Mouse (Mus musculus) G1E (cell line): Measurements from ENCODE around the gene Tnik. TPM values are rescaled to one million over a fixed set of nuclear protein-coding genes. Genes with fewer than 3 reads are reported as not detected.

Experiments used
- ATAC-seq: 2 replicates; pipeline ENCODE4 v1.8.0; 2016; ENCODE audit warnings: mild to moderate bottlenecking; ENCODE audit not compliant: insufficient number of reproducible peaks, poor library complexity, low FRiP score, severe bottlenecking; ENCODE audit errors: extremely low read depth
- DNase-seq: peaks from one replicate; pipeline ENCODE4 v3.0.0; 2012; ENCODE audit warnings: low spot score
- H3K27me3 ChIP-seq: 2 replicates; pipeline ENCODE4 v1.6.1; 2012; ENCODE audit warnings: mild to moderate bottlenecking, low read length, inconsistent platforms; ENCODE audit not compliant: insufficient read depth
- H3K36me3 ChIP-seq: replicated peaks from 2 replicates; pipeline ENCODE3; 2012; ENCODE audit warnings: mild to moderate bottlenecking, inconsistent platforms
- H3K4me1 ChIP-seq: 2 replicates; pipeline ENCODE4 v1.6.1; 2012; ENCODE audit warnings: low read depth, low read length, inconsistent platforms, mixed read lengths; ENCODE audit not compliant: insufficient read depth
- H3K4me3 ChIP-seq: 2 replicates; pipeline ENCODE4 v1.5.1; 2012; ENCODE audit warnings: low read depth, mild to moderate bottlenecking, inconsistent platforms, low read length, moderate library complexity, mixed read lengths
- H3K9me3 ChIP-seq: replicated peaks from 2 replicates; pipeline ENCODE4 v1.6.1; 2012; ENCODE audit warnings: inconsistent platforms
- CTCF ChIP-seq: IDR thresholded peaks from 2 replicates; pipeline ENCODE4 v1.5.1; 2012; ENCODE audit warnings: low read depth, low read length, inconsistent platforms, mixed read lengths
- GATA1 ChIP-seq: IDR thresholded peaks from 2 replicates; pipeline ENCODE4 v1.6.1; 2012; ENCODE audit warnings: borderline replicate concordance, low read length, inconsistent platforms, mixed read lengths
- GATA2 ChIP-seq: IDR thresholded peaks from 2 replicates; pipeline ENCODE4 v1.6.1; 2012; ENCODE audit warnings: low read depth, low read length, inconsistent platforms, borderline replicate concordance
- POLR2AphosphoS5 ChIP-seq: IDR thresholded peaks from 2 replicates; pipeline ENCODE4 v1.6.1; 2012; ENCODE audit warnings: low read depth, low read length, inconsistent platforms; ENCODE audit not compliant: insufficient replicate concordance
- TAL1 ChIP-seq: conservative IDR thresholded peaks from 2 replicates; pipeline ENCODE4 v1.6.1; 2012; ENCODE audit warnings: low read depth, low read length, inconsistent platforms, mixed read lengths
- polyA plus RNA-seq: library from polyadenylated mRNA; stranded (reverse); fragments of >175 nt; gene quantifications from 2 replicates; pipeline ENCODE4 v1.2.3, GENCODE M21; 2012
- total RNA-seq, 2 experiments: library from RNA; stranded (forward) in 1 of 2; stranded (reverse) in 1 of 2; fragments of 200-1000 nt in 1 of 2; fragments of >200 nt in 1 of 2; fragmentation: Nextera tagmentation in 1 of 2; gene quantifications; 2 replicates each; pipeline ENCODE4 v1.2.3; 2014 to 2017

Gene Tnik
- total and polyA plus RNA-seq, 3 experiments, result 0.69 to 4.6 (median 1.1) TPM

DNA sequence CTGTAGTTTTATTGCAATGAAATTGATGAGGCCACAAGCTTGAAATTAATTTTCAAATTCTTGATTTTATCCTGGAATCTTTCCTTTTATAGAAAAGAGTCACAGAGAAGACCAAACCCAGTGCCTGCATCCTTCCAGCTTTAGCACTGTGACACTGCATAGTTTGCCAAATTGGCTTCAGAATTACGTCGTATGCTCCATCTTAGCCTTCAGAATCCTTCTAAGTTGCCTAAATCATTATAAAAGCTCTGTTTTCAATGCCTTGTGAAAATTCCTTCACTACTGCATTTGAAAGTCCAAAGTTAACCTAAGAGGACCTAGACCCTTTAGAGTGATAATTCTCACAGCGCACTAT is 234.5 kb downstream of the Tnik start:
- no peak for ATAC-seq
- Histone ChIP-seq H3K4me1 (no peaks in the 10 kb centered on the region), H3K9me3 (no peaks in the 10 kb centered on the region), H3K36me3 (no peaks in the 10 kb centered on the region), H3K27me3 (no peaks in the 10 kb centered on the region), H3K4me3 (no peak overlapping the region)
- TF ChIP-seq POLR2AphosphoS5, result no peak
- no peak for TF ChIP-seq CTCF
- TF ChIP-seq GATA2, result no peak
- no peak for TF ChIP-seq TAL1
- TF ChIP-seq GATA1, result no peak
- no peak for DNase-seq

DNA sequence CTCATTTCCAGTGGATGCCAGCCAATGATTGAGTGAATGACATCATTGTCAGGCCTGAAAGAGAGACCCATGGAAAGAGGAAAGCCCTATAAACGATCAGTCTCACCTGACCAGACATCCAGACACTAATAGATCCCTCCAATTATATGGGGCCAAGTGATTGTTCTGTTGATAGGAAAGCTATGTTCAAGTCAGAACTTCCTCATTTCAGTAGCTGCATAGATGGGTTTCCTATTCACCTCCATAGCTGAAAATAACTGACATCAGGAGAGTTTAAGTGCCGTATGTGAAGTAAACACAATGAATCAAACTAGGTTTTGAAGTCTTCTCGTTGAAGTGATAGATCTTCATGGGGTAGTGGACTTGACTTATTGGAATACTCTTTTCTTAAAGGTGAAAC is 239.7 kb downstream of the Tnik start:
- H3K4me3 ChIP-seq, result no peak overlapping the region
- H3K27me3 ChIP-seq, result no peaks in the 10 kb centered on the region
- H3K9me3 ChIP-seq, result no peaks in the 10 kb centered on the region
- no peak for ATAC-seq
- no peaks in the 10 kb centered on the region for H3K4me1 ChIP-seq
- TF ChIP-seq CTCF, result no peak
- TF ChIP-seq GATA1, result no peak
- TF ChIP-seq TAL1, result no peak
- H3K36me3 ChIP-seq, result no peaks in the 10 kb centered on the region
- DNase-seq, result no peak

DNA sequence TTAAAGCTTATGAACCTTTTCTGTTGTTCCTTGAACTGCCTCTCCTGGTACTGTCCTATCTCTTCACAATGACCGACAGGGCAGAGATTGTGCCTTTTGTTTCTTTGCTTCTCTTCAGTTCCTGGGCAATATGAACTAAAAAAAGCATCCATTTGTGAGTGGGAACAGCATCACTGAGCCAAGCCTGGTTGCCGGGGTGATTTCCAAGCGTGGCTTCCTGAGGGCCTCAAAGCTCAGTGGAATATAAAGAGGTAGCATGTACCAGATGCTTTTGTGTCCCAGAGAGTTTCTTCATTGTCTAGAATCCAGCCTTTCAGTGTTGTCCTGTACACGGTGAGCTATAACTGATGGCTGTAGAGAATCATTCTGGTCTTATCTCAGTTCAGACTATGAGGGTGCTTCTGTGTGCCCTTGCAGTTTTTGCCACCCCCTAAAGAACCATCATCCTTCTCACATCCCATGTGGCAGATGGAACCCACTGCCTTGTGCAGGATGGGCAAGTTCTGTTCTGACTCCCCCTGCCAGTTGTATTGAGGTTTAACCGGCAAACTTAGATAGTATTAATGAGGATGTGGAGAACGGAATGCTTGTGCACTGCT is 246.4 kb downstream of the Tnik start:
- DNase-seq, result no peak
- Histone ChIP-seq H3K4me1 (no peaks in the 10 kb centered on the region), H3K9me3 (no peaks in the 10 kb centered on the region), H3K36me3 (no peaks in the 10 kb centered on the region), H3K27me3 (no peaks in the 10 kb centered on the region), H3K4me3 (no peak overlapping the region)
- no peak for TF ChIP-seq TAL1
- TF ChIP-seq GATA1, result no peak
- TF ChIP-seq POLR2AphosphoS5, result no peak
- TF ChIP-seq GATA2, result no peak
- no peak for TF ChIP-seq CTCF
- ATAC-seq, result no peak

DNA sequence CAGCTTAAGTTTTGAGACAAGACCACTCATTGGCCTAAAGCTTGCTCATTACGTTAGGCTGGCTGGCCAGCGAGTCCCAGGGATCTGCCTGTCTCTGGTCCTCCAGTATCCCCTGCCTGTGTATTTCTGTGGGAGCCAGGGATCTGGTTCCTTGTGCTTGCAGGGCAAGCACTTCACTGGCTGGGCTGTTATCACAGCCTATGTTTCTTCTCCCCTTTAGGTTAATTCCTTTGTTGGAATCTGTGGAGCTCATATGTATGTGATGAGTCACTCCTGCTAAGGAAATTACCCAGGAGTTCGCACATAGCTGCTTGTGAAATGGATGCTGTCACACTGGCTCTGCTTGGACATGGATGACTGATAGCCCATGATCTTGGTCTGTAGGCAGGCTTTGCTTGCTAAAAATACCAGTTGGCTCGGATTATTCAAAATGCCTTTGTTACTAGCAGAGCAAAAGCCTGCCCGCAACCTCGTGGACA is 260.0 kb downstream of the Tnik start:
- no peak for DNase-seq
- no peaks in the 10 kb centered on the region for H3K4me1 ChIP-seq
- ATAC-seq, result no peak
- no peaks in the 10 kb centered on the region for H3K36me3 ChIP-seq
- no peaks in the 10 kb centered on the region for H3K9me3 ChIP-seq
- no peak overlapping the region for H3K4me3 ChIP-seq
- no peak for TF ChIP-seq POLR2AphosphoS5
- TF ChIP-seq CTCF, result no peak
- no peak for TF ChIP-seq TAL1
- no peak for TF ChIP-seq GATA1
- TF ChIP-seq GATA2, result no peak
- no peaks in the 10 kb centered on the region for H3K27me3 ChIP-seq

DNA sequence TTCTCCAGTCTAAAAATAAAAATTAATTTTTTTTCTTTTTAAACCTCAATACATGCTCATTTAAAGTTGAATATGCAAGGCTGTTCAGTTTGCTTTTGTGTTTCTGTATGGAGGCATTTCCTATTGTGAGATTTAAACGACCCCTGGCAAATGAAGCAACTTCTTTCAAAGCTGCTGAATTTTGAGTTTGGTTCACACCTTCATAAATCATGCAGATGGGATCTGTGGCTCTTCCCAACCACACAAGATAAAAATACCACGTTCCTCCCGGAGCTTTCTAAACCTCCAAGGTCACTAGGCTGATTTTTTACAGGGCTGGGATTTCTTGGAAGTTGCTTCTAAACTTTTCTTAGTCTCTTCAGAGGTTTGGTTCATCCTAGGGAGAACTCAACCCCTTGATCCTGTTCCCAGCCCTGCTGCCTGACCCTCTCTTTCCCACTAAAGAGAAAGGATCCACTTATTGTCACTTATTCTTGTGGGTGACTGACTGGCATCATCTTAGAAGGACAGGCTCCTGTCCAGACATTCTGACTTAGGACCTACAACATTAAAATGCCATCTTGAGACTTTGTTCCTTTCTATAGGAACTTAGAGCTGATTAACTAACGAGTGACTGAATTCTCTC is 260.6 kb downstream of the Tnik start:
- TF ChIP-seq GATA2 (no peak), POLR2AphosphoS5 (no peak), TAL1 (no peak), CTCF (no peak), GATA1 (no peak)
- ATAC-seq, result no peak
- H3K9me3 ChIP-seq, result no peaks in the 10 kb centered on the region
- no peaks in the 10 kb centered on the region for H3K4me1 ChIP-seq
- H3K27me3 ChIP-seq, result no peaks in the 10 kb centered on the region
- H3K36me3 ChIP-seq, result no peaks in the 10 kb centered on the region
- no peak for DNase-seq
- no peak overlapping the region for H3K4me3 ChIP-seq

DNA sequence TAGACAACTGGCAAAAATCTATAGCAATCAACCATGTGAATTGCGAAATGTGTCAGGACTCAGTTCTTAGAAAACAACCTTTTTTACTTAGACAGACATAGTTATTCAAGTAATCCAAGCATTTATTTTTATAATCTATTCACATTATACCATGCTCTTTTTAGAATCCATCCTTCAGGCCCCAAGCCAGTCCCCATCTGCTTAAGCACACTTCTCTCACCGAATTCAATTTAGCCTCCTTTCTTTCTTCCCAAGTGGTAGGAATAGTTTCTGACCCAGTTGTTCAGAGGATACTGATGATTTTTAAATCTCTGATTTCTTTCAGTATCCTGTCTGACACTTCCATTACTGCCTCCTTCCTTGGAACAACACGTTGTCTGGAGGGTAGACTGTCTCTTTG is 261.5 kb downstream of the Tnik start:
- Histone ChIP-seq H3K4me3 (no peak overlapping the region), H3K36me3 (no peaks in the 10 kb centered on the region), H3K27me3 (no peaks in the 10 kb centered on the region), H3K4me1 (no peaks in the 10 kb centered on the region), H3K9me3 (no peaks in the 10 kb centered on the region)
- no peak for TF ChIP-seq GATA2
- no peak for TF ChIP-seq POLR2AphosphoS5
- no peak for TF ChIP-seq GATA1
- TF ChIP-seq CTCF, result no peak
- TF ChIP-seq TAL1, result no peak
- DNase-seq, result no peak
- ATAC-seq, result no peak
